Mouse (Mus musculus) left cerebral cortex, adult 8-10 months (tissue): ENCODE results near the gene Tmem179. TPM values are rescaled to one million over a fixed set of nuclear protein-coding genes. Genes with fewer than 3 reads are reported as not detected.

Experiments used
- DNase-seq, 2 experiments: peaks; one replicate each; pipeline ENCODE4 v3.0.0; 2022; ENCODE audit warnings: low spot score in 2 of 2
- total RNA-seq, 4 experiments: library from RNA; stranded (reverse); gene quantifications; 2 replicates each; pipeline ENCODE4 v1.2.4; 2022

Tmem179 gene
- total RNA-seq, 4 experiments from 2014 or later, result 115 to 127 (median 124) TPM

DNA sequence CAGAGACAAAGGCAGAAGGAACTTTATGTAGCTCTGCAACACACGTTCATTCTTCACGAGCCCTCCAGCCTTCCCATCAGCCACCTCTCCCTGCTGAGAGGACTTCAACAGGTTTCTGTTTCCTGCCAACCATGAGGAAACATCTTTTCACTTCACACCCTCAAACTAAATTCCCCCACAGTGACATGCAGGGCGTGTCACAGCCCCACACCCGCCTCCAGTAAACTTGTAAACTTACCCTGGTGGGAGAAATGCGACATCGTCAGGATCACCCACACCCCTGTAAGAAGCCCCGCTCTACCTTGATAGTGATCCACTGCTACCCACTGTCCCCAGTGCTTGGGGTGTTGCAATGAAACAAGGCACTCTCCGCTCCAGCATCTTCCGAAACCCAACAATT lies 21.8 kb upstream of the Tmem179 start:
- no peak for DNase-seq

DNA sequence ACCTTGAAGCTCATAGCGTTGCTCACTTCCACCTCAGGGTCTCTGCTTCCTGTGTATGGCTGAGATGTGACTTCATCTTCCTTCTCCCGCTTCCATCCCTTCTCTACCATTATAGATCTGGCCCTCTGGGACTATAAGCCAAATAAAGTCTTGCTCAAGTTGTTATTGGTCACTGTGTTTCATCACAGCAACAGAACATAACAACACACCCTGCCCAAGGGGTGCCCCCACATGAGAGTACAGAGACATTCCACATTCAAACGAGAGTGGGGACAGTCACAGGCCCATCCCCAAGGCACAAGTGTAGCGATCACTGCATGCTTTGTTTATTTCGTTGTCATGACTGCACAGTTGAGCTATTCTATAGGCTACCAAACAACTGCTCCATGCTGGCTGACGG lies 20.7 kb upstream of the Tmem179 start:
- no peak for DNase-seq

DNA sequence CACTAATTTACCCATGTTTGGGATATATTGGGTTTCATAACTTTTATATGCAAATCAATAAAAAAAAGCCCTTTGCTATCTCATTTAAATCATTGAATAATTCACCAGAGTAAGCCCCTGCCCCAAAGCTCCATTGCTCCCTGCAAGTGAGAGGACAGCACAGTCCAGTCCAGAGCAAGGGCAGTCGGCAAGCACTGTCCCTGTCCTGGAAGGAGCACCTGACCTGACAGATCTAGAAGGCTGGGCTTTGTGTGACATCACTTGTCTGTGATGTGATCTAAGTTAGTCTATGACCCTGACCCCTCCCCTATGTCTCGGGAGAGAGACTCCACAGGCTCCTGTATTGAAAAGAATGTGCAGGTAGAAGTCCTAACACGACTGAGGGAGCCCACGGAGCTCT lies 17.2 kb upstream of the Tmem179 start:
- no peak for DNase-seq

DNA sequence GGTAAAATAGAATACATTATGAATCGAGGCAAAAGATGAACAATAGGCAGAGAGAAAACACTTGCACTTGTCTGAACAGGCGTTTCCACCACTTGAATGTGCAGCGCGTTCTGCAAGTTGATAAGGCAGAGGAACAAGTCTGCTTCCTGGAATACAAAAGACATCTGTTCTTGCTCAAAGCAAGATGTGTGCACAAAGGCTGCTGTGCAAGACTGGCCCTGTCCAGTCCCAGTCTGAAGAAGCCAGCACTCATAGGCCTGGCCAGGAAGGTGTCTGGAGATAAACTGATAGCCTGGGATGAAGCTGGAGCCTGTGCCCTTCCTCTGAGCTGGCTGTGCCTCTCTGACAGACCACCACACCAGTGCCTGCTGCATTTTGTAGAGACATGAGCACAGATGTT lies 1.6 kb upstream of the Tmem179 start:
- no peak for DNase-seq

DNA sequence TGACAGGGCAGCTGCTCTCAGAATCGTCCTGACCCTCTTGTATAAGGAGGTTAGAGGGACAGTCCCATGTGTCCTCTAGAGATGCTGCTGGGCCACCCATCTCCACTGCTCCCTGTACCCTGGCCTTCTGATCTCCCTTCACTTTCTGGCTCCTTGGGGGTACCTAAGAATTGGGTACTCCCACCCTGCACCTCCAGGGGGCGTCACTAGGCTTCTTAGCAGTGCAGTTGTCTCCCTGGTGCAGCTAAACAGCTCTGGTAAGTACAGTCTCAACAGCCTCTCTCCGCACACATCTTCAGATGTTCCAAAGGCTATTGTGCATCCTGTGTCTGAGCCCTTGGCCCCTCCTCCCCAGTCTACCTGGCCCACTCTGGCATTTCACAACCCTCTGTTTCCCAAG lies 1.6 kb downstream of the Tmem179 start:
- no peak for DNase-seq

DNA sequence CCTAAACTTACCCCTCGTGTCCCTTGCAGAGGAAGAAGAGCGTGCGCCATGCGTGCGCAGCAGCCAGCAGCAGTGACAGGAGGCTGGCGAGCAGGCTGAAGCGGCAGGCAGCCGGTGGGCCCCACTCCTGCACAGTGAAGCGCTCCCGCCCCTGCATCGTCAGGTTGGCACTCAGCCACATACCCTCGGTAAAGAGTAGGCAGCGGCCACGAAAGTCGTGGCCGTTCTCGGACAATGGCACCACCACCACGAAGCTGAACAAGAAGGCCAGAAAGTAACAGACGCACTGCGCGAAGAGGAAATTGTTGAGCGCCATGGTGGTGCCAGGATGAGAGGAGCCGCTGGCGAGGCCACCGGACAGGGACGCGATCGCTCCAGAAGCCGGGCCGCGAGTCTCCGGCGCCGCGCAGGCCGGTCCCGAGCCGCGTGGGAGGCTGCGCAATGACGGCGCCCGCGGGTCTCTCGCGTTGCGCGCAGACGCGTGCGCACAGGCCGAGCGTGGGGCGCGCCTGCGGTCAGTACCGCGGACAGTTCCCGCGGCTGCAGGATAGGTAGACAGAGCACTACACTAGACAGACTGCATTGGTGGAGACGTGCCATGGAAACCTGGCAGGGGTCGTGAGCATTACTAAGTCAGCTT lies 5.7 kb downstream of the Tmem179 start:
- DNase-seq, result peak; percentile 53 to 63

DNA sequence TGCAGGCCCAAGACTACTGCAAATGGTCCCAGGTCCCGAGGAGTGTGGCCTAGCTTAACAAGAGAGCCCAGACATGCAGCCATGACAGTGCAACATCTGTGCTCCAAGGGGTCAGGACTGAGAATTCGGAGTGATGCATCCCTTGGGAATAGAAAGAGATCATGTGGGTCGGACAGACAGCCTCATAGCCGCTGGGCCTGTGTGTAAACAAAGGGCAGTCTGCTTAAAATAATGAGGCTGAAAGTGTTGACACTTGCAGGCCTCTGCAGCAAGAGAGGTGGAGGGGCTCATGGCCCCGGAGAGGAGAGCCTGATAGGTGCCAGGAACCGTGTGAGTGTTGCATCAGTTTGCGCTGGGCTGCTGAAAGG lies 6.2 kb downstream of the Tmem179 start:
- DNase-seq, result no peak

DNA sequence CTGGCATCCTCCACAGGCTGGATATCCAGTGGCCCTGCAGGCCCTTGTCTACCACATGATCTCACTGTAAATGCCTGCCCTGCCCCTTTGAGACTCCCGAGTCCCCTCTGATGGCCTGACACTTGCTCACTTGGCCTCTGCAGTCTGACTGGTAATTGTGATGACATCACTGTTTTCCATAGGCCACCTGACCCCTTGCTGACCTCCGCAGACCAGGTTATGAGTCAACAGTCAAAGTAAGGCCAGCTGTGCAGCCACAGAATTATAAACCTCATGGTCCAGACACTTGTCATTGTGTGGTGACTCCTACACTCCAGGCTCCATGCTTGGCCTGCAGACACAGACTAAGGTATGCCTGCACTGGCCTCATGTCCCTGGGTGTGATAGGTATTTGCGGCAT lies 8.6 kb downstream of the Tmem179 start:
- no peak for DNase-seq

DNA sequence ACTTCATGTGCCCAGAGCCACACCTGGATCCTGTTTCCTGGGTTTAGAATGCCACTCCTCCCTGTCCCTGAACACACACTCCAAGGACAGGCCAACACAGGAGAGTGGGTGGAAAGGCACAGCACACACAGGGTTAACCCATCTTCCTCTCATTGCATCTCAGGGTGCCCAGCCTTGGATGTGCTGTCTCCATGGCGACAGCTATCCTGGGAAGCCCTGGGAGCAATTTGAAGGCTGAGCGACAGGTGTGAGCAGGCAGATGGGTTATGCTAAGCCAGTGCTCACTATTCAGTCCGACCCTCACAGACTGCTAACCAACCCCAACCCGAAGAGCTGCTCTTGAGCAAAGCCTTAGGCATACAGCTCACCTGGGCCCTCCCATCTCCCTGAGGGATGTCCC lies 9.3 kb downstream of the Tmem179 start:
- no peak for DNase-seq

DNA sequence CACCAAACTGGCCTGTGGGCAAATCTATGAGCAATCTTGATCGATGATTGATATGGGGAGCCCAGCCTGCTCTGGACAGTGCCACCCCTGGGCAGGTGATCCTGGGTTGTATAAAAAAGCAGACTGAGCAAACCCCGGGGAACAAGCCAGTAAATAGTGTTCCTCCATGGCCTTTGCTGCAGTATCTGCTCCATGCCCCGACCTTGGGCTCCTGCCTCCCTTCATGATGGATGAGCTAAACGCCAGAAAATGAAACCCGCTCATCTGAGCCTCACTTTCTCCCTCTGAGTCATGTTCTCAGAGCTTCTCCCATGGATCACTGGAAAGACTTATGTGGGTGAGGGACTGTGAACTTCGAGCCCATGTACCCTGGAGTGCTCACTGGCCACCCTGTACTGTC lies 10.3 kb downstream of the Tmem179 start:
- DNase-seq, result no peak

DNA sequence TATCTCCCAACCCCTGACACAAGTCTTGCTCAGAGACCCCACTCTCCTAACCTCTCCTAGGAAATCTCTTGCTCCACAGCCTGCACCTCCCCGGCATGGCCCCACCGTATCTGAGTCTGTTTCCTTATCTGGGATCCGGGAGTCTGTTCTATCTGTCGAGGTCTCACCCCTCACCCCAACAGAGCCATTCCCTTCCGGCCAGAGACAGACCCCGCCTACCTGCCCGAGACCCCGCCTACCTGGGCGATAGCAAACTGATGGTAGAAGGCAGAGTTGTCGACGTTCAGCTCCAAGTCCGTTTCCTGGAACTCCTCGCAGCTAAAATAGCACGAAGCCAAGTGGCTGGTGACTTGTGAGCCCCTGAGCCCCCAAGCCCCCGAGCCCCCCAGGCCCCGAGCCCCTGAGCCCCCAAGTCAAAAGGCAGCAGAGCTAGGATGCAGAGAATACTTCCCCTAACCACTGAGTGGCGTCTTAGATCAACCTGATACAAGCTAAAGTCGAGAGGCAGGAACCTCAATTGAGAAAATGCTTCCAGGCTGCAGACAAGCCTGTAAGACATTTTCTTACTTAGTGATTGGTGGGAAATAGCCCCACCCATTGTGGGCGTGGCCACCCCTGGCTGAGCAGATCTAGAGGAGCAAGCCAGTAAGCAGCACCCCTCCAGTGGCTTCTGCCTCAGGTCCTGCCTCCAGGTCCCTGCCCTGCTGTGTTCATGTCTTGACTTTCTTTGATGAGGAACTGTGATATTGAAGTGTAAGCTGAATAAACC lies 13.4 kb downstream of the Tmem179 start:
- DNase-seq, result no peak

DNA sequence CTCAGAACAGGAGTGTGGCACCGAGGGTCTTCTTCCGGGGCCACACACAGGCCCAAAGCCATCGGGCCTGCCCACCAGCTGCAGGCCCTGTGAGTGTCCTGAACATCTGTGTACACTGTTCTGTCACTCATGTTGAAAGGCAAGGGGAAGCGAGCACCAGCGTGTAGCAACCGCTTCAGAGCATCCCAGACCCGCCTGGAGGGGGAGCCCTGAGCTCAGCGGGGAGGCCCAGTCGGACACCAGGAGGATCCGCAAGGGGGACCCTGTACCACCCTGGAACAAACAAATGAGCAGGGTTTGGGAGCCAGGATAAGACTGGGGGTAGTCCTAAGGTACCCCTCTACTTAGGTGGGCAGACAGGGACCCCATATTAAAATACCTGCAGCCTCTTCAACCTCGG lies 17.9 kb downstream of the Tmem179 start:
- no peak for DNase-seq

DNA sequence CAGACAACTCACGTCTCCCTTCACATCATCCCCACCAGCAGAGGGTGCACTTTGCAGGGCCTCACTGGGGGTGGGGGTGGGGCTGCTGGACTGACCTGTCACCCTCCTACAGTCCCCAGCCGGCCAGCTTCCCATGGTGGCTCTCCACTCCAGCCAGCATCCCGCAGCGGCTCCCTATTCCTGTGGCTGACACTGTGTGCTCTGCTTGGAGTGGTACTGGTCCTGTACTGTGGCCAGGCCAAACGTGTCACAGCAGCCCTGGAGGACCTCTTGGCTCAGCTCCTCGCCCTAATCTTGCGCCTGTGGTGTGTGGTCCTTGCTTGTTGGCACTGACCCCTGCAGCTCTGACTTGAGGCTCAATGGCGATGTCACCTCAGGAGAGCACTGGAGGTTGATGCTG lies 18.8 kb downstream of the Tmem179 start:
- DNase-seq, result no peak

DNA sequence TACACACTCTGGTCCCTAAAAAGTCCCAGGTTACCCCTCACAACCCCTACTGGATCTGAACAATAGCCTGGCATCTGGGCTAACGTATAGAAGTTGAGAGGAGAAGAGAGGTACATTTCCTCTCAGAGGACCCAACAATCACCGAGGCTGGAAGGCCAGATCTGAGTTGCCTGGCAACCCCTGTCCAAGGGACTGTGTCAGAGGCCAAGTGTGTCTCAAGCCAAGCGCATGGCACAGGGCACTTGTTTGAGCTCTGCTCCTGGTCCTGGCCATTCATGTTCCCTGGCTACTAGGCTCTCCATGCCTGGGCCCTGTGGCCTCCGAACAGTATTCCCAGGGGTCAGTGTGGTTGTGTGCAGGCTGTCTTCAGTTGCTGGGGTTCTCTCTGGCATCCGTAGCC lies 20.4 kb downstream of the Tmem179 start:
- no peak for DNase-seq

DNA sequence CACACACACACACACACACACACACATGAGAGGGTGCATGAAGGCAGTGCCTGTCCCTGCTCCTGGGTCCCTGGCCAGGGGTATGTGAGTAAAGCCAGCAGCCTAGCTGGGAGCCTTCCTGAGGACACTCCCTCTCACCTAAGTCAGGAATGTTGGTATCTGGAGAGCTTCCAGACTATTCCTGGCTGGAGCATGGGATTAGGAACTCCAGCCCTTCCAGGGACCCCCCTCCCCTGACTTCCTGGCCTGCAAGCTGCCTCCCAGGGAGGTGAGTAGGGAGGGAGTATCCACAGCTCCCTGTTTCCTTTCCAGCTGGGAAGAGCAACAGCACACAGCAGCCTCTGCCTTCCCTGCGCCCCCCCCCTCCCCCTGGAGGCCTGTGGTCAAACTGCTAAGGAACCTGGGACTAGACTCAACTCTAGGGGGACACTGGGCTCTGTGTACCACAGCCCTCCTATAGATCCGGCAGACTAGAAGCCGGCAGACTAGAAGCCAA lies 26.1 kb downstream of the Tmem179 start:
- DNase-seq, result no peak

DNA sequence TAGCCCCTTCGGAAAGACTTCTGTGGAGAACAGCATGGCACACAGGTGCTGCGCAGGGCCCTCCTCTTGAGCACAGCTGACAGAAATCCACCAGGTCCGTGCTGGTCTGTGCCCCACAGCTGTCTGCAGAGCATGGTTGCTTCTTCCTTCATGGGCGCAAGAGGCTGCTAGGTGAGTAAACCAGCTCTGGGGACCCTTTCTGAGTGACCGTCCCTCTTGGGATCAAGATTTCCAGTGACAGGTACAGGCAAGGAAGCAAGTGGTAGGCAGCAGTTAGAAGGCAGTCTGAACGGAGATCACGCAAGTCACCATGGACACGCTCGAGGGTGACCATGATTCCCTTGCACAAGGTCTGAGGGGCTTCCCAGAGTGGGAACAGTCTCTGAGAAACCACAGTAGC lies 27.0 kb downstream of the Tmem179 start:
- DNase-seq, result no peak

DNA sequence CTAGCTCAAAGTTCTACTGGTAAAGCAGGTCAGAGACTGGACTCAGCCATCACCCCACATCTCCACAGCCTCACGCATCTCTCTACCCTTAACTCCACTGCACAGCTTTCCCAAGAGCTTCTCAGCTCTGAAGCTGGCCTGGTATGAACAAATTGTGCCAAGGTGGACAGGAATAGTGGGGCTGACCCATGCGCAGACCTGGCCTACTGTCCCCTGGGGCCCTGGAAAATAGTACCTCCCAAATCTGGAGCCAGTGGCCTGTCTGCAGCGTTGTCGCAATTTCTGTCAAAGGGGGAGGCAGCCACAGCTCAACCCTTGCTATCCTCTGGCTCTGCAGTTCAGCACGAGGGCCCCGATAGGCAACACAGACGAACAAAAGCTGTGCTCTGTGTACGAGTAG lies 27.4 kb downstream of the Tmem179 start, which contains the start of gene A530016L24Rik:
TSS of gene A530016L24Rik (plus strand) at position 315 of the 400 bp plus-strand sequence.
- no peak for DNase-seq

DNA sequence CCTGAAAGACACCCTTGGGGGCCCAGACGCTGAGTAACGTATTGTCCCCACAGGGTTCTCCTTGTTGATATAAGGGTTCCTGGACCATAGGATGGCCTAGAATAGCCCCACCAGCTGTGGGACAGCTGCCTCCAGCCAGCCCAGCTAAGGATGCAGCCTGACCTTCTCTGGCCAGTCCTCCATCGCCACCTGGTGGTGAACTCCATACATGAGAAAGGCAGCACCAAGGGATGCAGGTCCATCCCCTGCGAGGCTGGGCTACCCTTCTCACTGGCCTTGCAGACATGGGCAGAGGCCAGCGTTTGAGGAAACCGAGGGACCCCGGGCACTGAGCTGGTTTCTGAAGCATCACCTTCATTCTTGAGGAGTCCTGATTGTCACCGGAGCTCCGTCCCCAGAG lies 42.8 kb downstream of the Tmem179 start:
- DNase-seq, result peak; percentile 41 to 68

DNA sequence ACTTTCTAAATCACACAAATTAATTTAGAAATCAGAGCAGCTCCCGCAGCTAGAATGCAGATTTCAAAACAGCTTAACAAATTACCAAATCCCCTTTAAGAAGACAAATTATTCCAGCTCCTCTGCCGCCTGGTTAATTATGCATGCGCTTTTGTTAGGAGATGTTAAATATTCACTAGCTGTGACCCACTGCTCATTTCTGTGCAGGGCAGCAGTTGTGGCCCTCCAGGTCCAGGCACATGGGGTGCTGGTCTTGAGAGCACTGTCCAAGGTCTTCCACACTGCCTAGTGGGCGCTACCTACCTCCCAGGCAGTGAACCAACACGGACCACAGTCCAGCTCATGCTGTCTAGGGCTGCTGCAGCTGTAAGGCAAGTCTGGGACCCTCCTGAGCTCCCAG lies 46.3 kb downstream of the Tmem179 start:
- no peak for DNase-seq

DNA sequence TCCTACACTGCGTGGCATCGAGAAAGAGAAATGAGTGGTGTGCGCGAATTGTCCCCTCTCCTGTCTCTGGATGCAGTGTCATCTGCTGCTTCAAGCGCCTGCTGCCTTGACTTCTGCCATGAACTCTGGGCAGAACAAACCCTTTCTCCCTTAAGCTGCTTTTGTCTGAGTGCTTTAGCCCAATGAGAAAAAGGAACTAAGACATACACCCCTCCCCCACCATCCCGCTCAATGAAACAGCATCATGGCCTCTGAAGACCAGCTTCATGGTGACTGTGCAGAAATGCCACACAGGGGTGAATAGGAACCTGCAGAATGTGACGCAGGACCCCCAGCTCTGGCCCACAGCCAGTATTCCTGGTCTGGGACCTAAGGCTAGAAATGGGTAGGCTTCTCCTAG lies 47.2 kb downstream of the Tmem179 start:
- no peak for DNase-seq

DNA sequence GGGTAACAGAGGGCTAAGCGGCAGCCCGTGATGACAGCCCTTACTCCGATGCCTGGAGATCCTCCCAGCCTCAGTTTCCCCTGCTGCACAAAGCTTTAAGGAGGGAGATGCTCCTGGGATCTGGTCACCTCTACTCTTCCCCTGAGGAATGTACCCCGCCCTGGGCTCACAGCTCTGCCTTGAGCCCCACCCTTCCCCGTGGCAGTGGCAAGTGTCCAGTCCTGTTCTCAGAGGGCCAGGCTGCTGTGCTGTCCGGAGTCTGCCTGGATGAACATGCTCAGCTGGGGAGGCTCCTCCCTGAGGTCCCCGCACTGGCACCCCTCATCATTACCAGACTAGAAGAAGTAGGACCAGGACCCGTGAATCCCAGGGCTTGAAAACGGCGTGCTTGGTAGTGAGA lies 49.2 kb downstream of the Tmem179 start:
- DNase-seq, result no peak

DNA sequence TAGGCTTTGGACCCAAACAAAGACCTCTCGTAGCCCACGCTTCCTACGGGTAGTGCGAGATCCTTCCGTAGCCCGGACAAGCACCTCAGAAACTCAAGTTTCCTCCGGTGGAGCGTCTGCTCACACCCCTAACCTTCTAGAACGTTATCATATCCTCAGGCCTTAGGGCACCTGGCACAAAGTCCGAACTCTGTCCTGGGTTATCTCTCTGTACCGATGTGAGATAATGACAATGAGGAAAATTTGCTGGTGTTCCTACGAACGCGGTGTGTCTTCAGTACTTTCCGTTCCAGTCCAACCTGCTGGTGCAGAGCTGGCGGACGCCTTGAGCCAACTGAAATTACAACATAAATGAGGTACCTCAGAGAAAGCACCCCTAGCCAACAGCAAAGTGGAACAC lies 50.6 kb downstream of the Tmem179 start:
- DNase-seq, result no peak

DNA sequence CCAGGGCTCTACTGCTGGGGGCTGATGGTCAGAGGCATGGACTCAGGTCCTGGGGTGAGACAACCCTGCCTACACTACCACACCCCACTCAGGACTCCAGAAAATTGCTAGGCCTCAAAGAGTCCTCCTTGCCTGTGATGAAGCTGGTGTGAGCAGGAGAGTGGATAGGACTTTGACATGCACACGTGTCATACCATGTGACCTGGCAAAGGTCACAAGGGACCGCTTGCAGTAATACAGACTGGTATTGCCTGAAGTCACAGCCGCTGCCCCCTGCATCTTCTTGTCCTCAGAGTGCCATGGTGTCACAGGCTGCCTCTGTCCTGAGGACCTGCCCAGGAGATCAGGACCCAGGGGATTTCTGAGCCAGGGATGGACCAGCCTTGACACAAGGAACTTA lies 52.0 kb downstream of the Tmem179 start:
- no peak for DNase-seq
